Mouse (Mus musculus): ENCODE measurements around the gene Sdc3. TPM values are rescaled to one million over a fixed set of nuclear protein-coding genes. Genes with fewer than 3 reads are reported as not detected.

Gene Sdc3
- polyA plus RNA-seq, 1 experiment, result 7.9 TPM

GRCm38 (mm10) chr4:130801624-130802329 lies 9.4 kb downstream of the Sdc3 start:
- Histone ChIP-seq H3K27ac (replicated peaks; ENCODE audit: low read depth, low read length) (peak overlapping the region; percentile 73), H3K4me3 (ENCODE audit: insufficient read depth, low read depth, low read length) (peak overlapping the region; percentile 19; the same call in 1 of the 2 replicates), H3K4me1 (ENCODE audit: control insufficient read depth, insufficient read depth, insufficient read length, low read length) (peaks cover 56% of the 10 kb centered on the region)

GRCm38 (mm10) chr4:130803591-130803990 lies 11.3 kb downstream of the Sdc3 start:
- peaks cover 51% of the 10 kb centered on the region for H3K4me1 ChIP-seq (ENCODE audit: control insufficient read depth, insufficient read depth, insufficient read length, low read length)
- H3K4me3 ChIP-seq (ENCODE audit: insufficient read depth, low read depth, low read length), result no peak overlapping the region
- H3K27ac ChIP-seq (replicated peaks; ENCODE audit: low read depth, low read length), result no peak overlapping the region

- Histone ChIP-seq H3K4me1 (ENCODE audit: control insufficient read depth, insufficient read depth, insufficient read length, low read length) (peaks cover 52% of the 10 kb centered on the region), H3K4me3 (ENCODE audit: insufficient read depth, low read depth, low read length) (no peak overlapping the region), H3K27ac (replicated peaks; ENCODE audit: low read depth, low read length) (no peak overlapping the region)
Observed at GRCm38 (mm10) chr4:130804292-130804691, 12.0 kb downstream of the Sdc3 start.

- H3K4me1 ChIP-seq (ENCODE audit: control insufficient read depth, insufficient read depth, insufficient read length, low read length), result peaks cover 52% of the 10 kb centered on the region
- H3K4me3 ChIP-seq (ENCODE audit: insufficient read depth, low read depth, low read length), result no peak overlapping the region
- H3K27ac ChIP-seq (replicated peaks; ENCODE audit: low read depth, low read length), result no peak overlapping the region
Observed at GRCm38 (mm10) chr4:130804771-130805361, 12.5 kb downstream of the Sdc3 start.

- Histone ChIP-seq H3K27ac (replicated peaks; ENCODE audit: low read depth, low read length) (no peak overlapping the region), H3K4me3 (ENCODE audit: insufficient read depth, low read depth, low read length) (no peak overlapping the region), H3K4me1 (ENCODE audit: control insufficient read depth, insufficient read depth, insufficient read length, low read length) (peaks cover 46% of the 10 kb centered on the region)
Observed at GRCm38 (mm10) chr4:130805746-130806145, 13.4 kb downstream of the Sdc3 start.

GRCm38 (mm10) chr4:130806746-130807145 lies 14.4 kb downstream of the Sdc3 start:
- Histone ChIP-seq H3K27ac (replicated peaks; ENCODE audit: low read depth, low read length) (no peak overlapping the region), H3K4me3 (ENCODE audit: insufficient read depth, low read depth, low read length) (no peak overlapping the region), H3K4me1 (ENCODE audit: control insufficient read depth, insufficient read depth, insufficient read length, low read length) (peaks cover 54% of the 10 kb centered on the region)

- Histone ChIP-seq H3K4me1 (ENCODE audit: control insufficient read depth, insufficient read depth, insufficient read length, low read length) (peaks cover 43% of the 10 kb centered on the region), H3K27ac (replicated peaks; ENCODE audit: low read depth, low read length) (no peak overlapping the region), H3K4me3 (ENCODE audit: insufficient read depth, low read depth, low read length) (no peak overlapping the region)
Observed at GRCm38 (mm10) chr4:130809784-130810183, 17.4 kb downstream of the Sdc3 start.

GRCm38 (mm10) chr4:130810845-130811244 lies 18.5 kb downstream of the Sdc3 start:
- no peak overlapping the region for H3K4me3 ChIP-seq (ENCODE audit: insufficient read depth, low read depth, low read length)
- peaks cover 32% of the 10 kb centered on the region for H3K4me1 ChIP-seq (ENCODE audit: control insufficient read depth, insufficient read depth, insufficient read length, low read length)
- no peak overlapping the region for H3K27ac ChIP-seq (replicated peaks; ENCODE audit: low read depth, low read length)

- Histone ChIP-seq H3K27ac (replicated peaks; ENCODE audit: low read depth, low read length) (no peak overlapping the region), H3K4me1 (ENCODE audit: control insufficient read depth, insufficient read depth, insufficient read length, low read length) (peaks cover 29% of the 10 kb centered on the region), H3K4me3 (ENCODE audit: insufficient read depth, low read depth, low read length) (no peak overlapping the region)
Observed at GRCm38 (mm10) chr4:130811385-130811784, 19.0 kb downstream of the Sdc3 start.

- Histone ChIP-seq H3K4me1 (ENCODE audit: control insufficient read depth, insufficient read depth, insufficient read length, low read length) (peaks cover 31% of the 10 kb centered on the region), H3K4me3 (ENCODE audit: insufficient read depth, low read depth, low read length) (no peak overlapping the region), H3K27ac (replicated peaks; ENCODE audit: low read depth, low read length) (no peak overlapping the region)
Observed at GRCm38 (mm10) chr4:130813958-130814357, 21.6 kb downstream of the Sdc3 start.

- Histone ChIP-seq H3K4me3 (ENCODE audit: insufficient read depth, low read depth, low read length) (no peak overlapping the region), H3K4me1 (ENCODE audit: control insufficient read depth, insufficient read depth, insufficient read length, low read length) (peaks cover 26% of the 10 kb centered on the region), H3K27ac (replicated peaks; ENCODE audit: low read depth, low read length) (no peak overlapping the region)
Observed at GRCm38 (mm10) chr4:130814742-130815330, 22.5 kb downstream of the Sdc3 start.

- H3K4me3 ChIP-seq (ENCODE audit: insufficient read depth, low read depth, low read length), result no peak overlapping the region
- H3K4me1 ChIP-seq (ENCODE audit: control insufficient read depth, insufficient read depth, insufficient read length, low read length), result peaks cover 26% of the 10 kb centered on the region
- no peak overlapping the region for H3K27ac ChIP-seq (replicated peaks; ENCODE audit: low read depth, low read length)
Observed at GRCm38 (mm10) chr4:130815860-130816259, 23.5 kb downstream of the Sdc3 start.

GRCm38 (mm10) chr4:130819806-130820205 lies 27.5 kb downstream of the Sdc3 start:
- peaks cover 25% of the 10 kb centered on the region for H3K4me1 ChIP-seq (ENCODE audit: control insufficient read depth, insufficient read depth, insufficient read length, low read length)
- H3K4me3 ChIP-seq (ENCODE audit: insufficient read depth, low read depth, low read length), result no peak overlapping the region
- H3K27ac ChIP-seq (replicated peaks; ENCODE audit: low read depth, low read length), result peak overlapping the region; percentile 99

GRCm38 (mm10) chr4:130820594-130821255 lies 28.4 kb downstream of the Sdc3 start:
- Histone ChIP-seq H3K4me3 (ENCODE audit: insufficient read depth, low read depth, low read length) (no peak overlapping the region), H3K27ac (replicated peaks; ENCODE audit: low read depth, low read length) (peak overlapping the region; percentile 99), H3K4me1 (ENCODE audit: control insufficient read depth, insufficient read depth, insufficient read length, low read length) (peaks cover 25% of the 10 kb centered on the region)
